Mouse (Mus musculus): ENCODE measurements at regions not wholly inside any gene's neighbourhood (a gene's known extent, or its start where the extent isn't known, plus 50 kb on each side); places are given as distances from the start of the nearest gene placed in this dataset.

DNA sequence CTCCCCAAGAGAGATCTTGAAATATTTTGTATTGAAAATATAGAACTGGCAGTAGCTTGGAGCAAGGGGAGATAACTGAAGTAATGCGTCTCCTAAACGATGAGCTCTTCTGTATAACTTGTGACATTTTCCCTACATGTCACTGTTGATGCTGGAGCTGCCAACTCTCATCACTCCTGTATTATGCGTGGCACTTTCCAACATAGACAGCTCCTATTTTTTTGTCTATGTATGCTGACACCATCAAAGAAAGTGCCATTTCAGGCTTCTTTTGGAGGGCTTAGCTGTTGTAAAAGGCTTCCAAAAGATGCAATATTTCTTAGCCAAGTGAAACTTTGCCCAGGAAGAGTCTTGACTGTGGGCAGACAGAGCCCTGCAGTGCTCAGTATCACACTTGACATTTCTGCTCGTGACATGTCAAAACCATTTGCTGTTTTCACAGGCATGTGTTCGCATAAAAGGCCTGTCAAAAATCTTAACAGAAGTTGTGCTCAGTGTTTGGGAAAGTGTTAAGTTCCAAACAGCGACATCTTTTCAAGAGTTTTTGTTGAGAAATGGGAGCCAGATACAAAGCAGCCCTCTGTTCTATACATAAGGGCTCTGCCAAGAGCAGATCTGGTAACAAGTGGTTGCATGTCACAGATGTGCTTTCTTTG is 53.6 kb upstream of the Otol1 start:
- peak; percentile 92 for ATAC-seq
- 35% methylated on average over 6 of the region's 6 CpGs for WGBS

DNA sequence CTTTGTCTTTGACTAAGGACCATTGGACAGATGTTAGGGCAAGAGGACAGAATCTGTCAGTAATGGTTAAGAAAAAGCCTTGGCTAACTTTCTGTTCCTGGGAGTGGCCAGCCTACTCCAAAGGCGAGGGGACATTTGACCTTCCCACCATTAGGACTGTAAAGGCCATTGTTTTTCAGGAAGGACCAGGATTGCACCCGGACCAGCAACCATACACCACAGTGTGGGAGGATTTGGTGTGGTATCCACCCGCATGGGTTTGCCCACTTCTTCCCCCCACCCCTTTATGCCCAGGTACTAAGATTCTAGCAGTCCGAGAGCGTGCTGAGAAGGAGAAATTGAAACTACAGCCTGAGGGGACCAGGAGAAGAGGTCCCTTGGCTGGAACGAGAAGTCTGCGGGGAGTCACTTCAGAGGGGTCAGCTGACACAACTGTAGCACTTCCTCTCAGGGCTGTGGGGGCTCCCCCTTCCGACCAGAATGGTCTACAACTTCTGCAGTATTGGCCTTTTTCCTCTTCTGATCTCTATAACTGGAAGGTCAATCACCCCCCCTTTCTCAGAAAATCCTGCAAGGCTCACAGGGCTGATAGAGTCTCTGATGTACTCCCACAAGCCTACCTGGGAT is 63.2 kb upstream of the Sptssb start:
- WGBS: 92% methylated on average over 8 of the region's 8 CpGs
- Histone ChIP-seq H3K4me2 (ENCODE audit: low read length) (no peak overlapping the region), H3K27ac (ENCODE audit: low read length) (no peak overlapping the region), H3K27me3 (replicated peaks; ENCODE audit: control insufficient read depth, insufficient read depth, low read length) (no peaks in the 10 kb centered on the region), H3K9me3 (ENCODE audit: control insufficient read depth, low read length) (no peaks in the 10 kb centered on the region), H3K4me1 (replicated peaks; ENCODE audit: control insufficient read depth, insufficient read depth, low read length) (no peaks in the 10 kb centered on the region), H3K4me3 (replicated peaks; ENCODE audit: low read length) (no peak overlapping the region), H3K9ac (replicated peaks; ENCODE audit: low read depth, low read length) (no peak overlapping the region), H3K36me3 (ENCODE audit: control insufficient read depth, insufficient read depth) (no peaks in the 10 kb centered on the region)
- no peak for ATAC-seq

More for the DNA sequence above, 53.6 kb upstream of the Otol1 start:
- Histone ChIP-seq H3K4me2 (ENCODE audit: low read length) (no peak overlapping the region; the same call in 1 of the 2 replicates), H3K4me3 (replicated peaks; ENCODE audit: low read length) (no peak overlapping the region), H3K4me1 (replicated peaks; ENCODE audit: control insufficient read depth, insufficient read depth, low read length) (peaks cover 11% of the 10 kb centered on the region), H3K36me3 (ENCODE audit: control insufficient read depth, insufficient read depth) (no peaks in the 10 kb centered on the region), H3K27ac (ENCODE audit: low read length) (no peak overlapping the region), H3K9me3 (ENCODE audit: control insufficient read depth, low read length) (no peaks in the 10 kb centered on the region), H3K27me3 (replicated peaks; ENCODE audit: control insufficient read depth, insufficient read depth, low read length) (no peaks in the 10 kb centered on the region), H3K9ac (replicated peaks; ENCODE audit: low read depth, low read length) (no peak overlapping the region)

DNA sequence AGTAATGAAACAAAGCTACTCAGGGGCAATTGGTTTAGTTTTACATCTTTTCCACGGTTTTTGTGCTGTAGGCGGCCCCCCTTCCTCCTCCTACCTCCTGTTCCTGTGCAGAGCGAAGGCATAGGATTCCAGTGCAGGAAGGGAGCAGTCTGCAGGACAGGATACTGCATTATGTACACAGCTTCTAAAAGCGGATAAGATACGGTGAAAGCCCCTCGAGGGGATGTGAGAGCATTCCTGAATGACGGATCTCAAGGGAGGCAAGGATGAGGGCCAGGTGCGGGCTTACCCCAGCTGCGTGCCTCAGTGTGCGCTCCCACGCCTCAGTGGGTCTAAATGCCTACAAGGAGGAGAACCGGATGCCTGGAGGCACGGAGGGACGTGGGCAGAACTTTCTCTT is 53.1 kb upstream of the Sptssb start:
- Histone ChIP-seq H3K9ac (replicated peaks; ENCODE audit: low read depth, low read length) (no peak overlapping the region), H3K4me2 (ENCODE audit: low read length) (no peak overlapping the region), H3K4me3 (replicated peaks; ENCODE audit: low read length) (no peak overlapping the region), H3K36me3 (ENCODE audit: control insufficient read depth, insufficient read depth) (no peaks in the 10 kb centered on the region), H3K27me3 (replicated peaks; ENCODE audit: control insufficient read depth, insufficient read depth, low read length) (no peaks in the 10 kb centered on the region), H3K9me3 (ENCODE audit: control insufficient read depth, low read length) (no peaks in the 10 kb centered on the region), H3K4me1 (replicated peaks; ENCODE audit: control insufficient read depth, insufficient read depth, low read length) (no peaks in the 10 kb centered on the region), H3K27ac (ENCODE audit: low read length) (no peak overlapping the region)
- WGBS: 38% methylated on average over 14 of the region's 14 CpGs
- no peak for ATAC-seq

DNA sequence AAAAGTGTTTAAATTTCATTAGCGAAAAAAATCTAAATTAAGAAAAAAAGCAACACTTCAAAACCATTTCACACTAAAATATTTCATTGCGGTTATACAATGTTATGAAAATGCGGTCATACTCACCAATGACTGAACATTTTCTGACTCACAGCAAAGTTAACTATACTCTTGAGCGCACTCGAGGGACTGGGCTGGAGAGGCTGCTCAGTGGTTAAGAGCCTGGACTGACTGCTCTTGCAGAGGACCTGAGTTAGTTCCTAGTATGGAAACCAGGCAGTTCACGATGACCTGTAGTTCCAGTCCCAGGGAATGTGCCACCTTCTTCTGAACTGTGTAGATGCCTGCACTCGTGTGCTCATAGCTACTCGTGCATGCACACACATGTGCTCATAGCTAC is 50.3 kb upstream of the Sptssb start:
- no peaks in the 10 kb centered on the region for H3K4me1 ChIP-seq (replicated peaks; ENCODE audit: control insufficient read depth, insufficient read depth, low read length)
- no peak overlapping the region for H3K27ac ChIP-seq (ENCODE audit: low read length)
- no peak overlapping the region for H3K4me3 ChIP-seq (replicated peaks; ENCODE audit: low read length)
- no peak overlapping the region for H3K4me2 ChIP-seq (ENCODE audit: low read length)
- no peak overlapping the region for H3K9ac ChIP-seq (replicated peaks; ENCODE audit: low read depth, low read length)
- no peaks in the 10 kb centered on the region for H3K9me3 ChIP-seq (ENCODE audit: control insufficient read depth, low read length)
- no peaks in the 10 kb centered on the region for H3K27me3 ChIP-seq (replicated peaks; ENCODE audit: control insufficient read depth, insufficient read depth, low read length)
- ATAC-seq: no peak
- 92% methylated on average over 8 of the region's 8 CpGs for WGBS
- H3K36me3 ChIP-seq (ENCODE audit: control insufficient read depth, insufficient read depth): no peaks in the 10 kb centered on the region
